Mouse (Mus musculus) megakaryocyte progenitor cell, adult 5-6 weeks (primary cell): ENCODE measurements around the gene Chrna4. TPM values are rescaled to one million over a fixed set of nuclear protein-coding genes. Genes with fewer than 3 reads are reported as not detected.

Experiments used
- total RNA-seq, 2 experiments: library from RNA; stranded (forward) in 1 of 2; stranded (reverse) in 1 of 2; fragments of 157-497, 149-512 nt in 1 of 2; fragments of 200-1000 nt in 1 of 2; gene quantifications; 2 replicates each; pipeline versions ENCODE4 v1.2.3 to v1.2.4; 2015 to 2017

The Chrna4 gene
- total RNA-seq, 2 experiments from 2014 or later = not detected

Other genes with a start within 250 kb of the Chrna4 start
- gene Ythdf1, start 122.6 kb downstream of the Chrna4 start, total RNA-seq (2015) = 69.2 and 75.6 TPM in 2 replicates
- 27.0 and 32.9 TPM in 2 replicates for gene Ythdf1, start 122.6 kb downstream of the Chrna4 start, total RNA-seq (2017)
- not detected in 2 replicates for gene Birc7, start 114.5 kb downstream of the Chrna4 start, total RNA-seq (2015)
- gene Birc7, start 114.5 kb downstream of the Chrna4 start, total RNA-seq (2017) = not detected in 2 replicates
- gene Nkain4, start 88.8 kb downstream of the Chrna4 start, total RNA-seq (2015) = not detected in 2 replicates
- not detected in 2 replicates for gene Nkain4, start 88.8 kb downstream of the Chrna4 start, total RNA-seq (2017)
- 15.6 and 19.1 TPM in 2 replicates for gene Arfgap1, start 76.3 kb downstream of the Chrna4 start, total RNA-seq (2015)
- 30.0 and 32.2 TPM in 2 replicates for gene Arfgap1, start 76.3 kb downstream of the Chrna4 start, total RNA-seq (2017)
- gene Col20a1, start 57.0 kb downstream of the Chrna4 start, total RNA-seq (2015) = 0.12 and 0.42 TPM in 2 replicates
- 0.10 TPM in 1 of 2 replicates, not detected in the other for gene Col20a1, start 57.0 kb downstream of the Chrna4 start, total RNA-seq (2017)
- gene Kcnq2, start 91.8 kb upstream of the Chrna4 start, total RNA-seq (2015) = not detected in 2 replicates
- not detected in 2 replicates for gene Kcnq2, start 91.8 kb upstream of the Chrna4 start, total RNA-seq (2017)
- not detected in 2 replicates for gene Eef1a2, start 113.5 kb upstream of the Chrna4 start, total RNA-seq (2015)
- gene Eef1a2, start 113.5 kb upstream of the Chrna4 start, total RNA-seq (2017) = not detected in 2 replicates
- gene Ppdpf, start 143.7 kb upstream of the Chrna4 start, total RNA-seq (2015) = 85.7 and 109 TPM in 2 replicates
- 68.8 and 73.0 TPM in 2 replicates for gene Ppdpf, start 143.7 kb upstream of the Chrna4 start, total RNA-seq (2017)
- not detected in 2 replicates for gene Ptk6, start 159.2 kb upstream of the Chrna4 start, total RNA-seq (2015)
- not detected in 2 replicates for gene Ptk6, start 159.2 kb upstream of the Chrna4 start, total RNA-seq (2017)
- not detected in 2 replicates for gene Srms, start 169.6 kb upstream of the Chrna4 start, total RNA-seq (2015)
- gene Srms, start 169.6 kb upstream of the Chrna4 start, total RNA-seq (2017) = not detected in 2 replicates
- gene Fndc11, start 176.5 kb upstream of the Chrna4 start, total RNA-seq (2015) = not detected in 2 replicates
- not detected in 2 replicates for gene Fndc11, start 176.5 kb upstream of the Chrna4 start, total RNA-seq (2017)
- 3.4 and 5.0 TPM in 2 replicates for gene Helz2, start 198.5 kb upstream of the Chrna4 start, total RNA-seq (2015)
- gene Helz2, start 198.5 kb upstream of the Chrna4 start, total RNA-seq (2017) = 4.0 and 4.8 TPM in 2 replicates
- gene Gmeb2, start 244.5 kb upstream of the Chrna4 start, total RNA-seq (2015) = 12.5 and 12.6 TPM in 2 replicates
- gene Gmeb2, start 244.5 kb upstream of the Chrna4 start, total RNA-seq (2017) = 13.4 and 13.6 TPM in 2 replicates